Mouse (Mus musculus): Measurements from ENCODE around the gene Six2. TPM values are rescaled to one million over a fixed set of nuclear protein-coding genes. Genes with fewer than 3 reads are reported as not detected.
A peak's percentile ranks its signal among the peaks of the same experiment; 100 is the strongest.

Six2 gene
- 0.36 and 0.51 TPM in 2 replicates for polyA plus RNA-seq (2015; fragmentation: Nextera tagmentation; extraction: Ambion mirVana)

DNA sequence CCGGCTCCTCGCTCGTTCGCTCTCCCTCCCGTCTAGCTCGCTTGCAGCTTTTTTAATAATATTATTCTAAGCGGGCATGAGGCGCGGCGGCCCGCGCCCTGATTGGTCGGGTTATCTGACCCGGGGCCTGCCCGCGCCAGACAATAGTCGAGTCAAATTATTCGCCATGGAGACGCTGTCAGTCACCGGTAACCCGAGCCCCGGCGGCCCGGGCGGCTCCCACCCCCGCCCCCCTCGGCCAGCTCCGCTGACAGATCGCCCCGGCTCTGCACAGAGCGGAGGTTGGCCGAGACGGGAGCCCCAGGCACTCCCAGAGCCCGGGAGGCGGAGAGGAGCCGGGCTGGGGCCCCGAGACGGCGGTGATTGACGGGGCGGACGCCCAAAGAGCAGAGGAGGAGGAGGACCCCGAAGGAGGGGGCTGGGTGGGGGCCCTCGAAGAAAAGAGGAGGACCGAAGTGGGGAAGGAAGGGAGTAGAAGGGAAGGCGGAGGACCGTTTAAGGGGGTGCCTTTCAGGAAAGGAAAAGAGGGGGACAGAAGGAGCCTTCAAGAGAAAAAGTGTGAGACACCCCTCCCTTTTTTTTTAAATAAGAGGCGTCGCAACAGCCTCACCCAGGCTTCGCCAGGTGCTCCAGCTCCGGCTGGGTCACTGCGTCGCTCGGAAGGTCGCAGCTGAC is at the start of gene Six2:
TSS of gene Six2 (minus strand) at position 39 of the 675 bp plus-strand sequence.
- H3K9ac ChIP-seq (ENCODE audit: low read depth, low read length): no peak within 1 kb of the TSS
- H3K4me3 ChIP-seq (ENCODE audit: low read length): peak within 1 kb of the TSS; percentile 41
- H3K27ac ChIP-seq (ENCODE audit: low read depth, low read length): no peak within 1 kb of the TSS
- peaks cover 57% of the 10 kb centered on the region for H3K27me3 ChIP-seq (replicated peaks; ENCODE audit: control insufficient read depth, insufficient read depth, low read length)
- H3K4me1 ChIP-seq (ENCODE audit: control insufficient read depth, insufficient read depth, low read depth, low read length): peaks cover 9% of the 10 kb centered on the region
- peak within 1 kb of the TSS; percentile 61 for H3K4me2 ChIP-seq (ENCODE audit: low read length)
- no peaks in the 10 kb centered on the region for H3K9me3 ChIP-seq (ENCODE audit: control insufficient read depth, low read length)
- WGBS: under 1% methylated on average over 54 of the region's 55 CpGs
- peak; percentile 71 for ATAC-seq
- H3K36me3 ChIP-seq (ENCODE audit: control insufficient read depth, insufficient read depth, low read length): no peaks in the 10 kb centered on the region

GRCm38 (mm10) chr17:85737090-85737780 is 49.2 kb upstream of the Six2 start:
- Histone ChIP-seq H3K27me3 (replicated peaks; ENCODE audit: control insufficient read depth, insufficient read depth, low read length) (no peaks in the 10 kb centered on the region), H3K36me3 (ENCODE audit: control insufficient read depth, insufficient read depth, low read length) (no peaks in the 10 kb centered on the region), H3K9ac (ENCODE audit: low read depth, low read length) (no peak overlapping the region), H3K4me3 (ENCODE audit: low read length) (no peak overlapping the region), H3K27ac (ENCODE audit: low read depth, low read length) (no peak overlapping the region), H3K4me2 (ENCODE audit: low read length) (no peak overlapping the region), H3K4me1 (ENCODE audit: control insufficient read depth, insufficient read depth, low read depth, low read length) (no peaks in the 10 kb centered on the region), H3K9me3 (ENCODE audit: control insufficient read depth, low read length) (no peaks in the 10 kb centered on the region)
- no peak for ATAC-seq
- 48% methylated on average over 14 of the region's 19 CpGs for WGBS

GRCm38 (mm10) chr17:85731329-85731728 is 43.3 kb upstream of the Six2 start:
- H3K4me3 ChIP-seq (ENCODE audit: low read length): no peak overlapping the region
- no peak for ATAC-seq
- H3K27ac ChIP-seq (ENCODE audit: low read depth, low read length): no peak overlapping the region
- WGBS: 81% methylated on average over 5 of the region's 5 CpGs
- H3K9me3 ChIP-seq (ENCODE audit: control insufficient read depth, low read length): no peaks in the 10 kb centered on the region
- no peak overlapping the region for H3K9ac ChIP-seq (ENCODE audit: low read depth, low read length)
- H3K4me2 ChIP-seq (ENCODE audit: low read length): no peak overlapping the region
- no peaks in the 10 kb centered on the region for H3K4me1 ChIP-seq (ENCODE audit: control insufficient read depth, insufficient read depth, low read depth, low read length)
- no peaks in the 10 kb centered on the region for H3K27me3 ChIP-seq (replicated peaks; ENCODE audit: control insufficient read depth, insufficient read depth, low read length)
- H3K36me3 ChIP-seq (ENCODE audit: control insufficient read depth, insufficient read depth, low read length): no peaks in the 10 kb centered on the region

- WGBS: 84% methylated on average over 12 of the region's 12 CpGs
- Histone ChIP-seq H3K4me3 (ENCODE audit: low read length) (no peak overlapping the region), H3K4me2 (ENCODE audit: low read length) (no peak overlapping the region)
Observed at GRCm38 (mm10) chr17:85730231-85731015, 42.3 kb upstream of the Six2 start.

DNA sequence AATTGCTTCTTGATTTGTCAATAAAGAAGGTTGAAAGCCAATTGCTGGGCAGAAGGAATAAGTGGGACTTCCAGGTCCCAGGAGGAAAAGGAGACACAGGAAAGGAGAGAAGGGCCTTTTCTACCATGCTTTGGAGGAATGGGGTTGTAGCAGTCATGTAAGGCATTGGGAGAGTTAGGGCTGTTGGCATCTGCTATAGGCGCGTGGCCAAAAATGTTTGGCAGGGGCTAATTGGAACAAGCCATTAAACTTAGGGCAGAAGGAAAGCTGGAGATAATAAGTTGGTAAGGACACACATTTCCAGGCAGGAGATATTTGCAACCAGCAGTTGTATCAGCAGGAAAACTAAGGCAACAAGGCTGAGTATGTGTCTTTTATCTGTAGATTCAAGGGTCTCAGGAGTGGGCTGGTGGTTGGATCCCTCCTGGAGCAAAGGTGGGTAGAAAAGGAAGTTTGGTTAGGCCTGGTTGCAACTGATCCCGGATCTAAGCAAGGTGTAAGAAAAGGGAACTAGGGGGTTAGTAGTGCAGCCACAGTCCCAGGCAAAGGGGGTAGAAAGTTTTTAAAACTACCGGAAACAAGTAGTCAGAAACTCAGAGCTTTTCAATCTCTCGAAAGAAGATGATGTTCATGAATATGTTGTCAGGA is 40.1 kb upstream of the Six2 start:
- Histone ChIP-seq H3K36me3 (ENCODE audit: control insufficient read depth, insufficient read depth, low read length) (no peaks in the 10 kb centered on the region), H3K4me2 (ENCODE audit: low read length) (no peak overlapping the region), H3K27me3 (replicated peaks; ENCODE audit: control insufficient read depth, insufficient read depth, low read length) (no peaks in the 10 kb centered on the region), H3K9me3 (ENCODE audit: control insufficient read depth, low read length) (no peaks in the 10 kb centered on the region), H3K9ac (ENCODE audit: low read depth, low read length) (no peak overlapping the region), H3K4me3 (ENCODE audit: low read length) (no peak overlapping the region), H3K4me1 (ENCODE audit: control insufficient read depth, insufficient read depth, low read depth, low read length) (no peaks in the 10 kb centered on the region), H3K27ac (ENCODE audit: low read depth, low read length) (no peak overlapping the region)
- no peak for ATAC-seq
- WGBS: 85% methylated on average over 5 of the region's 5 CpGs

More at GRCm38 (mm10) chr17:85730231-85731015, 42.3 kb upstream of the Six2 start:
- H3K9ac ChIP-seq (ENCODE audit: low read depth, low read length): no peak overlapping the region
- no peaks in the 10 kb centered on the region for H3K9me3 ChIP-seq (ENCODE audit: control insufficient read depth, low read length)
- no peaks in the 10 kb centered on the region for H3K4me1 ChIP-seq (ENCODE audit: control insufficient read depth, insufficient read depth, low read depth, low read length)
- no peak overlapping the region for H3K27ac ChIP-seq (ENCODE audit: low read depth, low read length)
- no peak for ATAC-seq
- no peaks in the 10 kb centered on the region for H3K27me3 ChIP-seq (replicated peaks; ENCODE audit: control insufficient read depth, insufficient read depth, low read length)
- H3K36me3 ChIP-seq (ENCODE audit: control insufficient read depth, insufficient read depth, low read length): no peaks in the 10 kb centered on the region

GRCm38 (mm10) chr17:85725988-85726387 is 37.9 kb upstream of the Six2 start:
- no peak overlapping the region for H3K4me2 ChIP-seq (ENCODE audit: low read length)
- ATAC-seq: no peak
- H3K4me3 ChIP-seq (ENCODE audit: low read length): no peak overlapping the region
- WGBS: 94% methylated on average over 9 of the region's 9 CpGs
- no peaks in the 10 kb centered on the region for H3K4me1 ChIP-seq (ENCODE audit: control insufficient read depth, insufficient read depth, low read depth, low read length)
- no peaks in the 10 kb centered on the region for H3K27me3 ChIP-seq (replicated peaks; ENCODE audit: control insufficient read depth, insufficient read depth, low read length)
- H3K27ac ChIP-seq (ENCODE audit: low read depth, low read length): no peak overlapping the region
- H3K9me3 ChIP-seq (ENCODE audit: control insufficient read depth, low read length): no peaks in the 10 kb centered on the region
- H3K9ac ChIP-seq (ENCODE audit: low read depth, low read length): no peak overlapping the region
- no peaks in the 10 kb centered on the region for H3K36me3 ChIP-seq (ENCODE audit: control insufficient read depth, insufficient read depth, low read length)

GRCm38 (mm10) chr17:85723166-85723565 is 35.1 kb upstream of the Six2 start:
- H3K36me3 ChIP-seq (ENCODE audit: control insufficient read depth, insufficient read depth, low read length): no peaks in the 10 kb centered on the region
- H3K4me3 ChIP-seq (ENCODE audit: low read length): no peak overlapping the region
- H3K27me3 ChIP-seq (replicated peaks; ENCODE audit: control insufficient read depth, insufficient read depth, low read length): no peaks in the 10 kb centered on the region
- no peaks in the 10 kb centered on the region for H3K4me1 ChIP-seq (ENCODE audit: control insufficient read depth, insufficient read depth, low read depth, low read length)
- no peaks in the 10 kb centered on the region for H3K9me3 ChIP-seq (ENCODE audit: control insufficient read depth, low read length)
- no peak for ATAC-seq
- no peak overlapping the region for H3K9ac ChIP-seq (ENCODE audit: low read depth, low read length)
- H3K4me2 ChIP-seq (ENCODE audit: low read length): no peak overlapping the region
- 80% methylated on average over 5 of the region's 5 CpGs for WGBS
- no peak overlapping the region for H3K27ac ChIP-seq (ENCODE audit: low read depth, low read length)

GRCm38 (mm10) chr17:85717266-85717665 is 29.2 kb upstream of the Six2 start:
- Histone ChIP-seq H3K27ac (ENCODE audit: low read depth, low read length) (no peak overlapping the region), H3K9ac (ENCODE audit: low read depth, low read length) (no peak overlapping the region), H3K36me3 (ENCODE audit: control insufficient read depth, insufficient read depth, low read length) (no peaks in the 10 kb centered on the region), H3K4me2 (ENCODE audit: low read length) (no peak overlapping the region), H3K4me1 (ENCODE audit: control insufficient read depth, insufficient read depth, low read depth, low read length) (peaks cover 3% of the 10 kb centered on the region; the same call in 1 of the 2 replicates), H3K4me3 (ENCODE audit: low read length) (no peak overlapping the region), H3K27me3 (replicated peaks; ENCODE audit: control insufficient read depth, insufficient read depth, low read length) (no peaks in the 10 kb centered on the region), H3K9me3 (ENCODE audit: control insufficient read depth, low read length) (no peaks in the 10 kb centered on the region)
- 59% methylated on average over 7 of the region's 7 CpGs for WGBS
- ATAC-seq: no peak
